Mouse (Mus musculus) hindbrain, embryonic 10.5 days (tissue): Measurements from ENCODE around the gene Susd1. TPM values are rescaled to one million over a fixed set of nuclear protein-coding genes. Genes with fewer than 3 reads are reported as not detected.

ENCODE experiments used
- DNase-seq: peaks from one replicate; pipeline ENCODE4 v3.0.0-alpha.2; 2017; ENCODE audit warnings: low spot score
- H3K27ac ChIP-seq: fragments of 300-500 bp; sonication (generic); 2 replicates; pipeline ENCODE4 v1.5.1; 2016; ENCODE audit warnings: mild to moderate bottlenecking, moderate library complexity
- H3K27me3 ChIP-seq: fragments of 300-500 bp; sonication (generic); 2 replicates; pipeline ENCODE4 v1.6.1; 2016; ENCODE audit warnings: mild to moderate bottlenecking; ENCODE audit not compliant: poor library complexity, insufficient read depth, severe bottlenecking
- H3K36me3 ChIP-seq: fragments of 300-500 bp; sonication (generic); 2 replicates; pipeline ENCODE4 v1.6.1; 2016; ENCODE audit warnings: mild to moderate bottlenecking, moderate library complexity
- H3K4me1 ChIP-seq: fragments of 300-500 bp; sonication (generic); replicated peaks from 2 replicates; pipeline ENCODE4 v1.6.1; 2016; ENCODE audit warnings: mild to moderate bottlenecking
- H3K4me3 ChIP-seq: fragments of 300-500 bp; sonication (generic); 2 replicates; pipeline ENCODE4 v1.5.1; 2016; ENCODE audit warnings: mild to moderate bottlenecking, moderate library complexity
- H3K9me3 ChIP-seq: fragments of 300-500 bp; sonication (generic); 2 replicates; pipeline ENCODE4 v1.6.1; 2016; ENCODE audit warnings: mild to moderate bottlenecking, moderate library complexity
- WGBS: fragments of 180-500 bp; shearing (Covaris S2); methylation state at CpG from one replicate; pipeline ENCODE4 v1.1.7; 2016; 5-methylcytosine and 5-hydroxymethylcytosine counted together
- polyA plus RNA-seq: library from polyadenylated mRNA; unstranded; fragments of >200 nt; fragmentation: Nextera tagmentation; extraction: Ambion mirVana; gene quantifications from 2 replicates; pipeline ENCODE4 v1.2.1, GENCODE M21; 2016

Susd1 gene
- polyA plus RNA-seq, 1 experiment from 2014 or later = 2.0 TPM

GRCm38 (mm10) chr4:59275494-59275893 lies 162.9 kb downstream of the Susd1 start:
- Histone ChIP-seq H3K4me1 (no peaks in the 10 kb centered on the region), H3K4me3 (no peak overlapping the region), H3K27ac (no peak overlapping the region), H3K9me3 (no peaks in the 10 kb centered on the region), H3K36me3 (no peaks in the 10 kb centered on the region), H3K27me3 (no peaks in the 10 kb centered on the region)
- 86% methylated on average over 3 of the region's 3 CpGs for WGBS
- no peak for DNase-seq

DNA sequence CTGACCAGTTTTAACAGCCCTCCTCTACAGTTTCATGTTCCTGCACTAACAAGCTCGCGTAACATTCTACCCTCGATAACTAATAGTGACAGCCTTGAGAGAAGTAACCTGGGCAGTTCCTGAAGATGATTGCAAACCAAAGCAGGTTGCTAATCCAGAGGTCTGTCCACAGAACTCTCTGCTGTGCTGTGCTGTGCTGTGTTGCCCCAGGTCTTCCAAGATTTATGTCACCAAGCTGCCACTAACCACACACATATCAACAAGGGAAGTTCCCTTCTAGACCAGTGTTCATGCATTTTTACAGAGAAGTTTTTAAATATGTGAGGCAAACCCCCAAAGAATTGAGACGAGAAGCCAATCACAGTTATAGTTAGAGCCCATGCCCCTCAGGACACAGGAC lies 164.3 kb downstream of the Susd1 start:
- H3K36me3 ChIP-seq = no peaks in the 10 kb centered on the region
- no peaks in the 10 kb centered on the region for H3K27me3 ChIP-seq
- 82% methylated on average over 4 of the region's 4 CpGs for WGBS
- no peaks in the 10 kb centered on the region for H3K4me1 ChIP-seq
- no peak overlapping the region for H3K27ac ChIP-seq
- H3K9me3 ChIP-seq = peaks cover 6% of the 10 kb centered on the region; the same call in 1 of the 2 replicates
- H3K4me3 ChIP-seq = no peak overlapping the region
- no peak for DNase-seq

DNA sequence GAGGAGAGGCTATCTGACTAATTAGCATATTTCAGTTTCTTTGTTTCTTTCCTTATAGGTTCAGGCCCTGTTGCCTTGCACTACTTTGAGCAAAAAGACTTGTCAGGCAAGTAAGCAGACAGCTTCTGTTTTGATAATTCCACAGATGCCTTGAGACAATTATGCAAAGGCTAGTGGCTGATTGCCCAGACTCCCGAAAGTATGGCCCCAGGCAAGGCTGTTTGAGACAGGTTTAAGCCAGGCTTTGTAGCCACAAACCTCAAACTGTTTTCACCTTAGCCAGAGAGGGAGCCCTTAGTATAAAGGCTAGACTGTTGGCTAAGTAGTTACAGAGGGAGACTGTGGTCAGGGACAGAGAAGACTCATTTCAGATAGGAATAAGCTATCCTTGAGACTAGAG lies 165.1 kb downstream of the Susd1 start:
- no peaks in the 10 kb centered on the region for H3K27me3 ChIP-seq

GRCm38 (mm10) chr4:59265631-59266030 lies 172.8 kb downstream of the Susd1 start:
- WGBS = 93% methylated on average over 5 of the region's 5 CpGs
- no peak overlapping the region for H3K4me3 ChIP-seq
- 0 out of 2 replicates have a peak, but pooled peaks cover 7% of the 10 kb centered on the region for H3K4me1 ChIP-seq
- DNase-seq = no peak
- no peaks in the 10 kb centered on the region for H3K27me3 ChIP-seq
- peaks cover 9% of the 10 kb centered on the region; the same call in 1 of the 2 replicates for H3K9me3 ChIP-seq
- no peak overlapping the region for H3K27ac ChIP-seq
- H3K36me3 ChIP-seq = no peaks in the 10 kb centered on the region

More for the DNA sequence above, 165.1 kb downstream of the Susd1 start:
- no peaks in the 10 kb centered on the region for H3K4me1 ChIP-seq
- peaks cover 9% of the 10 kb centered on the region; the same call in 1 of the 2 replicates for H3K9me3 ChIP-seq
- DNase-seq = no peak
- WGBS = 59% methylated on average over 1 of the region's 1 CpGs
- no peak overlapping the region for H3K4me3 ChIP-seq
- no peak overlapping the region for H3K27ac ChIP-seq
- H3K36me3 ChIP-seq = no peaks in the 10 kb centered on the region

DNA sequence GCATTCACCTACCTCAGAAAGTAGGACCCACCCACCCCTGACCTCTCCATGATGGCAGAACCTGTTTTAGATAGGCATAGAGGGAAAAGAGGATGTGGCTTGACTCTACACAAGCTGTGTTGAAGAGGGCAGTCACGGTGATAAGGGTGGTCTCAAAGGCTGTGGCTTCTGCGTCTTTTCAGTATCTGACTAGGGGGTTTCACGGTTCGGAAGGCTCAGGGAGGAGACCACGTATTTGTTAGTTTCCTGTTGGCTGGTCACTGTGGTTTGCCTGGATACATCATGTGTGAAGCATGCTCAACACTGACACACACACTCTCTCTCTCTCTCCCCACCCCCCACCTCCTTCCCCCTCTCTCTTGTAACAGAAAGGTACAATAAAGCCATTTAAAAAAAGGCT lies 173.3 kb downstream of the Susd1 start:
- no peak overlapping the region for H3K27ac ChIP-seq
- no peaks in the 10 kb centered on the region for H3K36me3 ChIP-seq
- H3K4me3 ChIP-seq = no peak overlapping the region
- peaks cover 9% of the 10 kb centered on the region; the same call in 1 of the 2 replicates for H3K9me3 ChIP-seq
- H3K27me3 ChIP-seq = no peaks in the 10 kb centered on the region
- 78% methylated on average over 5 of the region's 5 CpGs for WGBS
- DNase-seq = no peak
- 0 out of 2 replicates have a peak, but pooled peaks cover 7% of the 10 kb centered on the region for H3K4me1 ChIP-seq

Other genes starting within 250 kb of the Susd1 start
- gene Ugcg, start 249.4 kb downstream of the Susd1 start, polyA plus RNA-seq = 9.0 and 10.0 TPM in 2 replicates
- 23.2 and 31.9 TPM in 2 replicates for gene Ptbp3, start 110.7 kb upstream of the Susd1 start, polyA plus RNA-seq
- 23.5 and 27.6 TPM in 2 replicates for gene Hsdl2, start 142.9 kb upstream of the Susd1 start, polyA plus RNA-seq
- gene E130308A19Rik, start 187.6 kb upstream of the Susd1 start, polyA plus RNA-seq = 49.3 and 52.3 TPM in 2 replicates